In genomic region chr2:28798390-28798789, GRCm38 (mm10) we compare ENCODE assay signal across 13 mouse cellular contexts. TPM values are rescaled to one million over a fixed set of nuclear protein-coding genes. Genes with fewer than 3 reads are reported as not detected.
DNase-seq lines count a peak whose midpoint lies in the region; ATAC-seq lines count a peak whose summit lies in the region.
"Had no signal": no experiment of that assay in that cellular context is flagged by ENCODE, and none has a peak within 500 bp of the region (broad histone marks: within the 10 kb centered on the region; RNA-seq: fewer than 3 reads in every experiment).

No protein-coding gene starts in this region.

- no peak for DNase-seq in embryonic facial prominence, embryonic 10.5 days (ENCODE audit: low spot score)
- DNase-seq in neural tube, embryonic 10.5 days (ENCODE audit: extremely low spot score, low spot score), result no peak
- DNase-seq in cerebellum, adult 18-20 months, result no peak
- DNase-seq: cerebellum, adult 8-10 months; liver; thymus, postnatal 25 days had no signal

- ATAC-seq in embryonic facial prominence, embryonic 12.5 days (ENCODE audit: insufficient number of reproducible peaks, insufficient read depth, low FRiP score, low TSS enrichment), result no peak
- ATAC-seq in hindbrain, embryonic 13.5 days (ENCODE audit: low FRiP score), result no peak
- ATAC-seq in hindbrain, embryonic 16.5 days, result no peak
- no peak for ATAC-seq in neural tube, embryonic 13.5 days (ENCODE audit: low read depth)
- ATAC-seq in midbrain, embryonic 15.5 days (replicated peaks), result no peak
- ATAC-seq: intestine, embryonic 15.5 days had no signal

- H3K27ac ChIP-seq in embryonic facial prominence, embryonic 12.5 days, result 0 out of 2 replicates have a peak overlapping the region, but pooled peaks have one; percentile 23
- H3K27ac ChIP-seq in embryonic facial prominence, embryonic 10.5 days (replicated peaks), result no peak overlapping the region
- H3K27ac ChIP-seq in hindbrain, embryonic 13.5 days, result peak overlapping the region; percentile 40
- H3K27ac ChIP-seq in hindbrain, embryonic 16.5 days (ENCODE audit: low read depth, low read length), result no peak overlapping the region
- H3K27ac ChIP-seq in neural tube, embryonic 13.5 days (replicated peaks), result 0 out of 2 replicates have a peak overlapping the region, but pooled peaks have one; percentile 14
- peak overlapping the region; percentile 71 for H3K27ac ChIP-seq in midbrain, embryonic 15.5 days
- H3K27ac ChIP-seq: intestine, embryonic 15.5 days had no signal

- no peak overlapping the region for H3K4me3 ChIP-seq in embryonic facial prominence, embryonic 12.5 days
- H3K4me3 ChIP-seq in embryonic facial prominence, embryonic 10.5 days, result no peak overlapping the region
- no peak overlapping the region for H3K4me3 ChIP-seq in hindbrain, embryonic 13.5 days
- H3K4me3 ChIP-seq in hindbrain, embryonic 16.5 days (ENCODE audit: low read length), result no peak overlapping the region
- no peak overlapping the region for H3K4me3 ChIP-seq in neural tube, embryonic 13.5 days
- H3K4me3 ChIP-seq in midbrain, embryonic 15.5 days, result no peak overlapping the region
- H3K4me3 ChIP-seq: intestine, embryonic 15.5 days; myocyte had no signal

- WGBS in embryonic facial prominence, embryonic 12.5 days, result 37% methylated on average over 3 of the region's 3 CpGs
- WGBS in embryonic facial prominence, embryonic 10.5 days, result 57% methylated on average over 3 of the region's 3 CpGs
- 44% methylated on average over 3 of the region's 3 CpGs for WGBS in hindbrain, embryonic 13.5 days
- WGBS in hindbrain, embryonic 16.5 days, result 24% methylated on average over 3 of the region's 3 CpGs
- 41% methylated on average over 3 of the region's 3 CpGs for WGBS in neural tube, embryonic 13.5 days
- WGBS in midbrain, embryonic 15.5 days, result 16% methylated on average over 3 of the region's 3 CpGs

- H3K4me2 ChIP-seq in embryonic facial prominence, embryonic 12.5 days (replicated peaks), result no peak overlapping the region
- H3K4me2 ChIP-seq in hindbrain, embryonic 13.5 days, result no peak overlapping the region
- H3K4me2 ChIP-seq in hindbrain, embryonic 16.5 days (ENCODE audit: low read length), result no peak overlapping the region
- no peak overlapping the region for H3K4me2 ChIP-seq in neural tube, embryonic 13.5 days
- peak overlapping the region; percentile 24; the same call in 1 of the 2 replicates for H3K4me2 ChIP-seq in midbrain, embryonic 15.5 days
- H3K4me2 ChIP-seq: intestine, embryonic 15.5 days had no signal

- H3K9me3 ChIP-seq in embryonic facial prominence, embryonic 12.5 days, result no peaks in the 10 kb centered on the region
- no peaks in the 10 kb centered on the region for H3K9me3 ChIP-seq in embryonic facial prominence, embryonic 10.5 days
- no peaks in the 10 kb centered on the region for H3K9me3 ChIP-seq in hindbrain, embryonic 13.5 days
- H3K9me3 ChIP-seq in hindbrain, embryonic 16.5 days (ENCODE audit: control insufficient read depth, low read length), result no peaks in the 10 kb centered on the region
- no peaks in the 10 kb centered on the region for H3K9me3 ChIP-seq in neural tube, embryonic 13.5 days
- no peaks in the 10 kb centered on the region for H3K9me3 ChIP-seq in midbrain, embryonic 15.5 days
- H3K9me3 ChIP-seq: intestine, embryonic 15.5 days had no signal

- H3K4me1 ChIP-seq in embryonic facial prominence, embryonic 12.5 days, result peaks cover 16% of the 10 kb centered on the region
- H3K4me1 ChIP-seq in embryonic facial prominence, embryonic 10.5 days, result peaks cover 29% of the 10 kb centered on the region
- peaks cover 26% of the 10 kb centered on the region for H3K4me1 ChIP-seq in hindbrain, embryonic 13.5 days (replicated peaks)
- H3K4me1 ChIP-seq in hindbrain, embryonic 16.5 days (ENCODE audit: control insufficient read depth, insufficient read depth, low read depth, low read length), result peaks cover 8% of the 10 kb centered on the region
- H3K4me1 ChIP-seq in neural tube, embryonic 13.5 days (replicated peaks), result peaks cover 24% of the 10 kb centered on the region
- peaks cover 28% of the 10 kb centered on the region for H3K4me1 ChIP-seq in midbrain, embryonic 15.5 days
- H3K4me1 ChIP-seq: intestine, embryonic 15.5 days had no signal

- H3K27me3 ChIP-seq in embryonic facial prominence, embryonic 12.5 days, result peaks cover 17% of the 10 kb centered on the region; the same call in 1 of the 2 replicates
- H3K27me3 ChIP-seq in embryonic facial prominence, embryonic 10.5 days (replicated peaks; ENCODE audit: low read depth, poor library complexity, severe bottlenecking), result peaks cover 32% of the 10 kb centered on the region
- H3K27me3 ChIP-seq in hindbrain, embryonic 13.5 days, result peaks cover 14% of the 10 kb centered on the region; the same call in 1 of the 2 replicates
- H3K27me3 ChIP-seq in hindbrain, embryonic 16.5 days (replicated peaks; ENCODE audit: control insufficient read depth, insufficient read depth, low read length), result no peaks in the 10 kb centered on the region
- peaks cover 18% of the 10 kb centered on the region for H3K27me3 ChIP-seq in neural tube, embryonic 13.5 days
- H3K27me3 ChIP-seq in midbrain, embryonic 15.5 days (replicated peaks), result no peaks in the 10 kb centered on the region
- H3K27me3 ChIP-seq: intestine, embryonic 15.5 days had no signal

- H3K36me3 ChIP-seq in embryonic facial prominence, embryonic 12.5 days, result no peaks in the 10 kb centered on the region
- H3K36me3 ChIP-seq in embryonic facial prominence, embryonic 10.5 days (replicated peaks), result no peaks in the 10 kb centered on the region
- H3K36me3 ChIP-seq in hindbrain, embryonic 13.5 days, result no peaks in the 10 kb centered on the region
- no peaks in the 10 kb centered on the region for H3K36me3 ChIP-seq in hindbrain, embryonic 16.5 days (ENCODE audit: control insufficient read depth, insufficient read depth, low read length)
- no peaks in the 10 kb centered on the region for H3K36me3 ChIP-seq in neural tube, embryonic 13.5 days
- H3K36me3 ChIP-seq in midbrain, embryonic 15.5 days (replicated peaks), result no peaks in the 10 kb centered on the region
- H3K36me3 ChIP-seq: intestine, embryonic 15.5 days had no signal

- H3K9ac ChIP-seq in embryonic facial prominence, embryonic 12.5 days, result no peak overlapping the region
- no peak overlapping the region for H3K9ac ChIP-seq in hindbrain, embryonic 13.5 days
- H3K9ac ChIP-seq in hindbrain, embryonic 16.5 days (ENCODE audit: low read depth, low read length), result no peak overlapping the region
- no peak overlapping the region for H3K9ac ChIP-seq in neural tube, embryonic 13.5 days
- H3K9ac ChIP-seq in midbrain, embryonic 15.5 days, result no peak overlapping the region
- H3K9ac ChIP-seq: intestine, embryonic 15.5 days had no signal

RNA-seq across cellular contexts. Expression of gene Gtf3c4, which starts 41.8 kb away (rescaled TPM):
- 30.3 and 31.1 TPM in 2 replicates for polyA plus RNA-seq in embryonic facial prominence, embryonic 12.5 days (2016; fragmentation: Nextera tagmentation; extraction: Ambion mirVana)
- 23.8 and 24.1 TPM in 2 replicates for polyA plus RNA-seq in embryonic facial prominence, embryonic 10.5 days (2016; fragmentation: Nextera tagmentation; extraction: Ambion mirVana)
- polyA plus RNA-seq in hindbrain, embryonic 13.5 days (2015; fragmentation: Nextera tagmentation; extraction: Ambion mirVana), result 18.2 and 18.6 TPM in 2 replicates
- 14.4 and 19.4 TPM in 2 replicates for polyA plus RNA-seq in hindbrain, embryonic 16.5 days (2015; fragmentation: Nextera tagmentation; extraction: Ambion mirVana)
- polyA plus RNA-seq in neural tube, embryonic 13.5 days (2015; fragmentation: Nextera tagmentation; extraction: Ambion mirVana), result 16.9 and 17.6 TPM in 2 replicates
- 22.7 and 22.8 TPM in 2 replicates for polyA plus RNA-seq in midbrain, embryonic 15.5 days (2015; fragmentation: Nextera tagmentation; extraction: Ambion mirVana)

RNA-seq across cellular contexts. Expression of gene Ddx31, which starts 41.8 kb away (rescaled TPM):
- 17.9 and 21.3 TPM in 2 replicates for polyA plus RNA-seq in embryonic facial prominence, embryonic 12.5 days (2016; fragmentation: Nextera tagmentation; extraction: Ambion mirVana)
- 21.8 and 23.6 TPM in 2 replicates for polyA plus RNA-seq in embryonic facial prominence, embryonic 10.5 days (2016; fragmentation: Nextera tagmentation; extraction: Ambion mirVana)
- polyA plus RNA-seq in hindbrain, embryonic 13.5 days (2015; fragmentation: Nextera tagmentation; extraction: Ambion mirVana), result 14.1 and 15.9 TPM in 2 replicates
- 13.2 and 17.1 TPM in 2 replicates for polyA plus RNA-seq in hindbrain, embryonic 16.5 days (2015; fragmentation: Nextera tagmentation; extraction: Ambion mirVana)
- 10.3 and 10.5 TPM in 2 replicates for polyA plus RNA-seq in neural tube, embryonic 13.5 days (2015; fragmentation: Nextera tagmentation; extraction: Ambion mirVana)
- polyA plus RNA-seq in midbrain, embryonic 15.5 days (2015; fragmentation: Nextera tagmentation; extraction: Ambion mirVana), result 14.9 TPM in 2 replicates

Comparison
In these comparisons a context has a peak if more than half of its experiments do, and no peak if none do; other contexts are left out.
1. H3K27ac ChIP-seq: peak in embryonic facial prominence, embryonic 12.5 days (single experiment), hindbrain, embryonic 13.5 days (single experiment), neural tube, embryonic 13.5 days (single experiment) and midbrain, embryonic 15.5 days (single experiment); none in embryonic facial prominence, embryonic 10.5 days (single experiment) and hindbrain, embryonic 16.5 days (single experiment).